Mouse (Mus musculus) embryonic fibroblast, embryonic 13.5 days (primary cell): Measurements from ENCODE around the gene Grk5. TPM values are rescaled to one million over a fixed set of nuclear protein-coding genes. Genes with fewer than 3 reads are reported as not detected.

ENCODE experiments used
- H3K27ac ChIP-seq: 2 replicates; pipeline ENCODE4 v1.5.1; 2012; ENCODE audit warnings: low read length, control low read depth, inconsistent platforms; ENCODE audit not compliant: insufficient read depth
- H3K4me1 ChIP-seq: 2 replicates; pipeline ENCODE4 v1.6.1; 2011; ENCODE audit warnings: low read length; ENCODE audit not compliant: control insufficient read depth, insufficient read depth
- H3K4me3 ChIP-seq: 2 replicates; pipeline ENCODE4 v1.5.1; 2011; ENCODE audit warnings: mild to moderate bottlenecking, control low read depth, low read length; ENCODE audit not compliant: insufficient read depth
- CTCF ChIP-seq: IDR thresholded peaks from 2 replicates; pipeline ENCODE4 v1.5.1; 2011; ENCODE audit warnings: mild to moderate bottlenecking, control low read depth, low read length, moderate library complexity, borderline replicate concordance; ENCODE audit not compliant: insufficient read depth
- POLR2A ChIP-seq: IDR thresholded peaks from 2 replicates; pipeline ENCODE4 v1.6.1; 2011; ENCODE audit warnings: low read depth, mild to moderate bottlenecking, control low read depth, low read length, moderate library complexity
- polyA plus RNA-seq: library from polyadenylated mRNA; stranded (reverse); fragments of >200 nt; gene quantifications from 2 replicates; pipeline ENCODE4 v1.2.4, GENCODE M21; 2011; ENCODE audit warnings: low read depth; ENCODE audit not compliant: missing spikeins, insufficient read length

Gene Grk5
- polyA plus RNA-seq, 1 experiment = 11.9 TPM

GRCm38 (mm10) chr19:60967909-60968308 lies 78.4 kb downstream of the Grk5 start:
- H3K4me1 ChIP-seq = peaks cover 10% of the 10 kb centered on the region; the same call in 1 of the 2 replicates
- TF ChIP-seq POLR2A (no peak), CTCF (no peak)
- no peak overlapping the region for H3K27ac ChIP-seq
- no peak overlapping the region for H3K4me3 ChIP-seq

GRCm38 (mm10) chr19:60970406-60970805 lies 80.9 kb downstream of the Grk5 start:
- TF ChIP-seq POLR2A (no peak), CTCF (no peak)
- H3K4me3 ChIP-seq = no peak overlapping the region
- H3K27ac ChIP-seq = no peak overlapping the region
- H3K4me1 ChIP-seq = peaks cover 10% of the 10 kb centered on the region; the same call in 1 of the 2 replicates

- Histone ChIP-seq H3K27ac (no peak overlapping the region), H3K4me1 (peaks cover 10% of the 10 kb centered on the region; the same call in 1 of the 2 replicates), H3K4me3 (no peak overlapping the region)
- no peak for TF ChIP-seq CTCF
- TF ChIP-seq POLR2A = no peak
These were observed 82.0 kb downstream of the Grk5 start for GRCm38 (mm10) chr19:60971598-60971997.

GRCm38 (mm10) chr19:60972281-60973015 lies 82.9 kb downstream of the Grk5 start:
- Histone ChIP-seq H3K27ac (no peak overlapping the region), H3K4me3 (no peak overlapping the region), H3K4me1 (peaks cover 10% of the 10 kb centered on the region; the same call in 1 of the 2 replicates)
- TF ChIP-seq POLR2A (no peak), CTCF (no peak)

- no peak for TF ChIP-seq CTCF
- no peak for TF ChIP-seq POLR2A
- peaks cover 10% of the 10 kb centered on the region; the same call in 1 of the 2 replicates for H3K4me1 ChIP-seq
- H3K27ac ChIP-seq = no peak overlapping the region
- H3K4me3 ChIP-seq = no peak overlapping the region
These were observed 84.0 kb downstream of the Grk5 start for GRCm38 (mm10) chr19:60973508-60973907.

GRCm38 (mm10) chr19:60979581-60979980 lies 90.0 kb downstream of the Grk5 start:
- H3K4me1 ChIP-seq = no peaks in the 10 kb centered on the region
- no peak for TF ChIP-seq POLR2A
- TF ChIP-seq CTCF = no peak
- H3K4me3 ChIP-seq = no peak overlapping the region
- H3K27ac ChIP-seq = no peak overlapping the region

GRCm38 (mm10) chr19:60981391-60981790 lies 91.8 kb downstream of the Grk5 start:
- H3K27ac ChIP-seq = no peak overlapping the region
- TF ChIP-seq CTCF = no peak
- no peak for TF ChIP-seq POLR2A
- no peaks in the 10 kb centered on the region for H3K4me1 ChIP-seq
- H3K4me3 ChIP-seq = no peak overlapping the region

- TF ChIP-seq CTCF (no peak), POLR2A (no peak)
- no peak overlapping the region for H3K4me3 ChIP-seq
- H3K27ac ChIP-seq = no peak overlapping the region
- no peaks in the 10 kb centered on the region for H3K4me1 ChIP-seq
These were observed 92.3 kb downstream of the Grk5 start for GRCm38 (mm10) chr19:60981894-60982293.

- TF ChIP-seq CTCF = no peak
- no peak for TF ChIP-seq POLR2A
- no peaks in the 10 kb centered on the region for H3K4me1 ChIP-seq
- no peak overlapping the region for H3K27ac ChIP-seq
- no peak overlapping the region for H3K4me3 ChIP-seq
These were observed 100.2 kb downstream of the Grk5 start for GRCm38 (mm10) chr19:60989766-60990165.

- TF ChIP-seq CTCF (no peak), POLR2A (no peak)
- H3K4me1 ChIP-seq = no peaks in the 10 kb centered on the region
- H3K4me3 ChIP-seq = no peak overlapping the region
- no peak overlapping the region for H3K27ac ChIP-seq
These were observed 104.7 kb downstream of the Grk5 start for GRCm38 (mm10) chr19:60994214-60994613.
